Mouse (Mus musculus) limb, embryonic 15.5 days (tissue): ENCODE measurements around the gene Tbxas1. TPM values are rescaled to one million over a fixed set of nuclear protein-coding genes. Genes with fewer than 3 reads are reported as not detected.
A peak's percentile ranks its signal among the peaks of the same experiment; 100 is the strongest.

ENCODE experiments used
- ATAC-seq: fragments of 200-750 bp; cut with Nextera tagmentation; 2 replicates; pipeline ENCODE4 v1.8.0; 2017; ENCODE audit warnings: low read depth, moderate TSS enrichment; ENCODE audit not compliant: insufficient number of reproducible peaks, low FRiP score, low TSS enrichment
- H3K27ac ChIP-seq: fragments of 300-500 bp; sonication (generic); 2 replicates; pipeline ENCODE4 v1.5.1; 2015; ENCODE audit warnings: moderate library complexity, mild to moderate bottlenecking, inconsistent platforms
- H3K27me3 ChIP-seq: fragments of 300-500 bp; sonication (generic); 2 replicates; pipeline ENCODE4 v1.6.1; 2015; ENCODE audit warnings: inconsistent platforms
- H3K36me3 ChIP-seq: fragments of 300-500 bp; sonication (generic); 2 replicates; pipeline ENCODE4 v1.6.1; 2015; ENCODE audit warnings: inconsistent platforms
- H3K4me1 ChIP-seq: fragments of 300-500 bp; sonication (generic); 2 replicates; pipeline ENCODE4 v1.6.1; 2015; ENCODE audit warnings: inconsistent platforms
- H3K4me2 ChIP-seq: fragments of 300-500 bp; sonication (generic); 2 replicates; pipeline ENCODE4 v1.6.1; 2015; ENCODE audit warnings: mild to moderate bottlenecking, inconsistent platforms
- H3K4me3 ChIP-seq: fragments of 300-500 bp; sonication (generic); 2 replicates; pipeline ENCODE4 v1.5.1; 2015; ENCODE audit warnings: mild to moderate bottlenecking, inconsistent platforms
- H3K9ac ChIP-seq: fragments of 300-500 bp; sonication (generic); 2 replicates; pipeline ENCODE4 v1.6.1; 2015; ENCODE audit warnings: inconsistent platforms
- H3K9me3 ChIP-seq: fragments of 300-500 bp; sonication (generic); 2 replicates; pipeline ENCODE4 v1.6.1; 2016; ENCODE audit warnings: inconsistent platforms
- WGBS: fragments of 180-500 bp; shearing (Covaris S2); methylation state at CpG from one replicate; pipeline ENCODE4 v1.1.7; 2015; 5-methylcytosine and 5-hydroxymethylcytosine counted together
- polyA plus RNA-seq: library from polyadenylated mRNA; unstranded; fragments of >200 nt; fragmentation: Nextera tagmentation; extraction: Ambion mirVana; gene quantifications from 2 replicates; pipeline ENCODE4 v1.2.1, GENCODE M21; 2015

The Tbxas1 gene
- polyA plus RNA-seq, 1 experiment from 2014 or later, result 3.2 TPM

GRCm38 (mm10) chr6:39117584-39118455, 242.6 kb downstream of the Tbxas1 start, which contains the start of gene Parp12:
TSS of gene Parp12 (minus strand) at chr6:39118349.
- ATAC-seq, result peak; percentile 42; the same call in 1 of the 2 replicates
- Histone ChIP-seq H3K9ac (peak within 1 kb of the TSS; percentile 86), H3K4me1 (peaks cover 8% of the 10 kb centered on the region; the same call in 1 of the 2 replicates), H3K4me3 (peak within 1 kb of the TSS; percentile 74), H3K4me2 (peak within 1 kb of the TSS; percentile 66), H3K27me3 (0 out of 2 replicates have a peak, but pooled peaks cover 11% of the 10 kb centered on the region), H3K9me3 (no peaks in the 10 kb centered on the region), H3K27ac (peak within 1 kb of the TSS; percentile 65), H3K36me3 (0 out of 2 replicates have a peak, but pooled peaks cover 3% of the 10 kb centered on the region)
- 1% methylated on average over 86 of the region's 101 CpGs for WGBS

DNA sequence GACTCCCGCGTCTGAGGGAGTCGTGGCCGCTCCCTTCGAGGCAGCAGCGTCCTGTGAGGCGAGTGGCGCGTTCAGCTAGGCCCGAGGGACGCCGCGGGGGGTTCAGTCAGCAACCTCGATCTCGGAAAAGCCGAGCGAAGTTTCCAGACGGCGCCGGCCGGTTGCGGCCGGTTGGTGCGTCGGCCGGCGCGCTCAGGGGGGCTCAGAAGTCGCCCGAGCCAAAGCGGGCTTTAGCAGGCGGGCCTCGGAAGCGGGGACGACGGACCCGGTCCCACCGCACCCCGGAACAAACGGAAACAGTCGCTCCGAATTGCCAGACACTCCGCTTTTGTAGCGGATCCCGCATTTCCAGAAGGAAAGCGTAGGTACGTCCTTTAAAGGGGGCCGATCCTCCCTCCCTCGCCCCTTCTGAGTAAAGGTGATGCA, 243.3 kb downstream of the Tbxas1 start:
- H3K4me2 ChIP-seq, result peak overlapping the region; percentile 66
- peak overlapping the region; percentile 74 for H3K4me3 ChIP-seq
- H3K9ac ChIP-seq, result peak overlapping the region; percentile 86
- H3K36me3 ChIP-seq, result 0 out of 2 replicates have a peak, but pooled peaks cover 3% of the 10 kb centered on the region
- H3K27me3 ChIP-seq, result 0 out of 2 replicates have a peak, but pooled peaks cover 11% of the 10 kb centered on the region
- H3K9me3 ChIP-seq, result no peaks in the 10 kb centered on the region
- H3K27ac ChIP-seq, result peak overlapping the region; percentile 65
- ATAC-seq, result peak; percentile 17; the same call in 1 of the 2 replicates
- WGBS, result 11% methylated on average over 49 of the region's 49 CpGs
- peaks cover 8% of the 10 kb centered on the region; the same call in 1 of the 2 replicates for H3K4me1 ChIP-seq

DNA sequence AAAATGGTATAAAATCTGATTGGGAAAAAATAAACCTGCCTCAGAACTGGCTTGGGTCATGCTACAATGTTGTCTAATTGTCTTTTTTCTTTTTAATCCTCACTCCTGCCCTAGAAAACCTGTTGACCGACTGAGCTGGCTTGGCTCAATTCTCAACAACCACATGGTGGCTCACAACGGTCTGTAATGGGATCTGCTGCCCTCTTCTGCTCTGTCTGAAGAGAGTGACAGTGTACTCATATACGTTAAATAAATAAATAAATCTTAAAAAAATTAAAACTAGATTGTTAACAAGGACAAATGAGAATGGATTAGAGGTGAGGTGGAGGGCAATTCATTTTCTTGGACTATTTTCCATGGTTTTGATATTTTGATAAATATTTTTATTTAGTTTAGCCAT, 245.5 kb downstream of the Tbxas1 start:
- WGBS, result 49% methylated on average over 3 of the region's 3 CpGs
- ATAC-seq, result no peak
- Histone ChIP-seq H3K4me3 (no peak overlapping the region), H3K27ac (no peak overlapping the region), H3K9ac (no peak overlapping the region), H3K9me3 (no peaks in the 10 kb centered on the region), H3K4me2 (no peak overlapping the region), H3K27me3 (0 out of 2 replicates have a peak, but pooled peaks cover 11% of the 10 kb centered on the region), H3K4me1 (peaks cover 8% of the 10 kb centered on the region; the same call in 1 of the 2 replicates), H3K36me3 (0 out of 2 replicates have a peak, but pooled peaks cover 3% of the 10 kb centered on the region)

DNA sequence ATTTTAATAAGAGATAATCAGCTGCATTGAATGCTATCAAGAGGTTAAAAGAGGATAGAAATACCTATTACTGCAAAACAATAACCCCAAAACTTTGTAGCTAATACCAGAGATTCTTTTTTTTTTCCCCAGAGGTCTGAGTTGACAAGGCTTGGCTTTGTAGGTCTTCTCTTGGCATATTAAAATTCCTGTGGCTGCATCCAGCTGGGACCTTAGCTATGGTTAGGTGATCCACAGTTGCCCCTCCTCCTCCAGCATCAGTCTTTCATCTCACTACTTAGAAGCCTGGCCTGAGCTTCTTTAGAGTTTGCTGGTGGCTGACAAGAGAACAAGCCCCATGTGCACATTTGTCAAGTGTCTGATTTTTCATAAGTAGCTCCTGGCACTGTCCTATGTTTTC, 249.5 kb downstream of the Tbxas1 start:
- Histone ChIP-seq H3K36me3 (0 out of 2 replicates have a peak, but pooled peaks cover 3% of the 10 kb centered on the region), H3K27ac (no peak overlapping the region), H3K9me3 (no peaks in the 10 kb centered on the region; the same call in 1 of the 2 replicates), H3K9ac (no peak overlapping the region), H3K4me3 (no peak overlapping the region), H3K4me2 (no peak overlapping the region), H3K27me3 (0 out of 2 replicates have a peak, but pooled peaks cover 3% of the 10 kb centered on the region), H3K4me1 (no peaks in the 10 kb centered on the region)
- ATAC-seq, result no peak

- WGBS, result 47% methylated on average over 4 of the region's 4 CpGs
- Histone ChIP-seq H3K4me1 (no peaks in the 10 kb centered on the region), H3K27ac (no peak overlapping the region), H3K36me3 (peaks cover 21% of the 10 kb centered on the region), H3K4me2 (no peak overlapping the region), H3K4me3 (no peak overlapping the region), H3K9me3 (no peaks in the 10 kb centered on the region; the same call in 1 of the 2 replicates), H3K9ac (no peak overlapping the region), H3K27me3 (no peaks in the 10 kb centered on the region)
- ATAC-seq, result no peak
These were observed 256.3 kb downstream of the Tbxas1 start for GRCm38 (mm10) chr6:39131480-39131879.

- Histone ChIP-seq H3K9me3 (no peaks in the 10 kb centered on the region), H3K4me2 (no peak overlapping the region)
- 72% methylated on average over 5 of the region's 5 CpGs for WGBS
These were observed 257.4 kb downstream of the Tbxas1 start for GRCm38 (mm10) chr6:39132556-39132955.

More at GRCm38 (mm10) chr6:39132556-39132955, 257.4 kb downstream of the Tbxas1 start:
- Histone ChIP-seq H3K27me3 (no peaks in the 10 kb centered on the region), H3K4me3 (no peak overlapping the region), H3K27ac (no peak overlapping the region), H3K4me1 (no peaks in the 10 kb centered on the region), H3K36me3 (peaks cover 21% of the 10 kb centered on the region), H3K9ac (no peak overlapping the region)
- no peak for ATAC-seq

Other genes starting within 250 kb of the Tbxas1 start
- gene Klrg2, start 238.2 kb upstream of the Tbxas1 start, polyA plus RNA-seq, result 3.8 and 4.4 TPM in 2 replicates
- gene Clec2l, start 212.3 kb upstream of the Tbxas1 start, polyA plus RNA-seq, result 2.1 and 2.5 TPM in 2 replicates
- 12.9 and 13.9 TPM in 2 replicates for gene Hipk2, start 761 bp downstream of the Tbxas1 start, polyA plus RNA-seq
- gene Parp12, start 242.9 kb downstream of the Tbxas1 start, polyA plus RNA-seq, result 8.5 and 9.9 TPM in 2 replicates